Mouse (Mus musculus) right cerebral cortex, postnatal 4 days (tissue): Measurements from ENCODE around the gene Trim9.

ENCODE experiments used
- DNase-seq: peaks from one replicate; pipeline ENCODE4 v3.0.0-alpha.2; 2022

Trim9 gene

DNA sequence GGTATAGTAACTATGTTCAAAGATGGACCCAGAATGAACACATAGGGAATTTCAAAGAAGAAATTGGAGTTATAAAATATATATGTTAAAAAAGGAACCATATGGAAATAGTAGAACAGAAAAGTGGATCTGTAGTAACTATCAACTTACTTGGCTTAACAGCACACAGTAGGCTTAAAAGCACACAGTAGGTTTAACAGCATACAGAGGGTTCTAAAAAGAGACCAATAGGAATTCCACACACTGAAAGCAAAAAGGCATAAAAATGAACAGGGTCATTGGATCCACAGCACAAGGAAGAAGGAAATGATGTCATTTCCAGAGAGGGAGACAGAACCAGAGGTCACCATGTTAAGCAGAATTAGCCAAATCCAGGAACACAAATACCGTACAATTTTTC is 24.6 kb downstream of the Trim9 start:
- no peak for DNase-seq

DNA sequence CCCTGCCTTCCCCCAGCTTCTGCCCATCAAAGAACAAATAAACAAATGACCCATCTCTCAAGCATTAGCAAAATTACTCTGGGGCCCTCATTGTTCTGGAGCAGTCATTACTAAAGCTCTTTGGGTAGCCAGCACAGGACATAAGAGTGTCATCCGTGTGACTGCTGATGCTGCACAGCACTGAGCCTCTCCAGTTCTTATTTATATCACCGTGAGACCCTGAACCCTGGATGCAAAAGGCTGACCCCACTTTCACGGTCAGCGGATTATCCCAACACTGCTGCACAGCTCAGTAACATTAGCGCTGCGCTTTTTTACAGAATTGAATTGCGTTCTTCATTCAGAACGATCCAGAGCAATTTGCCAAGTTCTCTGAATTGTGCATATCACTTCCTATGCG is 31.3 kb downstream of the Trim9 start:
- DNase-seq: no peak

DNA sequence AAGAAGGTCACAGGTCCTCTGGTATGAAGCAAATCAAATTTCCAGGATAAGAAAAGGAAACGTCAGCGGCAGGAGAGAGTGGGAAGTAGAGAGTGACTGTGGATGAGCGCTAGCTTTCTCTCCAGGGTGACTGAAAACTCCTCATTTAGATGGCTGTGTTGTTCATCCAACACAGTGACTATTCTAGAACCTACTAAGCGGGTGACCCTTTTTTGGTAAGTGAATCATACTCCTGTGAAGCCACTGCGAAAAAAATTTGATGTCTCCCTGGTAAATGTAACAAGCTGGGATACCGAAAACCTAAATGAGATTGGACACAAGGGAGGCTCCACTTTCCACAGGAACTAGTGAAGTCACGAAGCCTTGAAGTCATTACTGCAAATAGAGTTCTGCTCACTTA is 39.5 kb downstream of the Trim9 start:
- DNase-seq: no peak

DNA sequence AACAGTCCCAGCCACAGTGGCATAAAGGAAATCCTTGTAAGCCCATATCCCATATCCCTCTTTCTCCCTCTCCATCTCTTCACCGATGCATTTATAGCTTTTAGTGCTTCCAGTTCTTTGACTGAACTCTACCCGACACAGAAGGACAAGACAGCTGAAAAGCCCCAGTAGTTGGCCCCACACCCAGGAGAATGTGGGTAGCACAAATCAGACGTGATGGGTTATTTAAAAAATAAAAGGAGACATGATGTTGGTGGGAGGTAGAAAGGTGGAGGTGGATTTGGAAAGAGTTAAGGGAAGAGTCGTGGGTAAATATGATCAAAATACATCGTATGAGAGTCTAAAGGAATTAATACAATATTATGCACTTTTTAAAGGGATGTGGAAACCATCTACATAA is 40.4 kb downstream of the Trim9 start:
- DNase-seq: no peak

DNA sequence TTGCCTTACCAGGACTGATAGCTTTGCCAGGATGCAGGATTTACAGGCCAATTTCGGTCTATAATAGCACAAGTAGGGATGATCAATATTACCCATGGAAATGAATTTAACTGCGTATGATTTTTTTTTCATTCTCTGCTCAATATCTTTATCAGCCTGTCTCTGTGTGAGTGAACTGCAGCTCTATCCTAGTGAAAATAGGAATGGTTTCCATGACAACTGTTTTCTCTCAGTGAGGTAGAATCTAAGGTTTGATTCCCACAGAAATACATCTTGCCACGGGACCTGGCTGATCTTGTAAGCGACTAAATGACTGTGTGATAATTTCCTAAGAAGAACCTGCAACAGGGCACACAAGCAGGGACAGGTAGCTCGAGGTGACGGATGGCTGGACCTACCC is 43.4 kb downstream of the Trim9 start:
- no peak for DNase-seq

DNA sequence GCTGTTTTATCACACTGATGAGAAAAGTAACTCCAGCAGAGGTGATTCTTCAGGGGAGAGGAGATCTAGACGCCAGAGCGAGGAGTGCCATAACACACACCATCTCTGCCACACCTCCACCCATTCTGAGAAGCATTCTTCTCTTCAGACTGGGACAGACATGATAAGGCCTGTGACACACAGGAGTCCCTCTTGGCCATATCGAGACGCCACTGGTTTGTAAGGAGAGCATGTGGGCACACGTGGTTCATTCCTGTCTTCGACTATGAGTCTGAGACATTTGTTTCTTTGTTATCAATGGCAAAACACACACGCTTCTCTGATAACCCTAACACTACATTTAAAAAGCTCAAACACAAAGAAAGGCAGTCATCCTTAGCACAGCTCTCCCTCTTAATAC is 43.9 kb downstream of the Trim9 start:
- no peak for DNase-seq

DNA sequence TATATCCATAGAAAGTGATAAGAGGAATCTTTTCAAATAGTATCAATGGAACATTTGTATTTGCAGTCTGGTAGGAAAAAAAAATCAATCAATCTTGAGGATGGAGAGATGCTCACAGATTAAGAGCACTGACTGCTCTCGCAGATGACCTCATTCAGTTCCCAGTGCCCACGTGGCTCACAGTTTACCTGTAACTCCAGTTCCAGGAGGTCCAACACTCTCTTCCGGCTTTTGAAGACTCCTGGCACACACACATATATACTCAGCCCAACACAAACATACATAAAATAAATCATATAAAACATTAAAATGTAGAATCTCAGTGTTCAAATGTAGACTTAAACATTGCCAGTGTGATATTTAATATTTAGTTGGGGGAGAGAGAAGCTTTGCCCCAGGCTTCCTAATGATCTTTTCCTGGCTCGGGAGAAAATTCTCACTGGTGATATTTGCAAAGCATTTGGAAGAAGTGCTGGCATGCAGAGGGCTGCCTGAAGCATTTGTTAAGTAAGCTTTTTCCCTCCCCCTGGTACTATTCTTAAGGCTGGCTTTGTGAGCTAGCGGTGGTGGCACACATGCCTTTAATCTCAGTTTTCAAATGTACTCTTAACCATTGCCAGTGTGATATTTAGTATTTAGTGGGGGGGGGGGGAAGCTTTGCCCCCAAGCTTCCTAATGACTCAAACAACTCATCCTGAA is 45.2 kb downstream of the Trim9 start:
- no peak for DNase-seq

DNA sequence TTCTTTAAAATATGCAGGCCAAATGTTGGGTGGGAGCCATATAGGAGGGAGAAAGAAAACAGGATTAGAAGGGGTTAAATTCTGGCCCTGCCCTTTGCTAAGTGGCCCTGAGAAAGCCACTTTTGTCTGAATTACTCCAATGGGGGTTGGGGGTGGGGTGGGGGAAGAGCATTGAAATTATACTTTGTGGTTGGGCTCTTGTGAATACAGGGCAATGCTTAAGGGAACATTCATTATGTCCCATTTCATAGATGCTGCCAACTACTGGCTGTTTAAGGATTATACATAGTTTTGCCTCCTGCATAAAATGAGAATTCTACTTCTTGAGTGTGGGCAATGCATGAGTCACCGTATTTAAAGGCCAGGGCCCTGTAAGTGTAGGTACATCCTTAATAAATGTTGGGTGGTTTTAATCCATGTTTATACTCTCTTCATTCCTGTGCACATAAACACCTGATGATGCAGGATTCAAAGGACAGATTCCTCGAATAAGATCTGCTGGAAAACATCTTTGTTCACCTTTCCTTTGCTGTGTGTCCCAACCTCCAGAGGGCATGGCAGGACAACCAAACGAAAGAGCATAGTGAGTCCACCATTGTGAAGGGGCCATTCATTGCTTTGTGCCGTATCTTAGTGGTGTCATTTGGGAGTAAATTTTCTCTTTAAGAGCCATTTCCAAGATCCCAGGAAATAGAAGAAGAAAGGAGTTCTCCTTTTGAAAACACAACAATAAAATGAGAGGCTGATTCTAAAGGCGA is 53.3 kb downstream of the Trim9 start:
- no peak for DNase-seq

DNA sequence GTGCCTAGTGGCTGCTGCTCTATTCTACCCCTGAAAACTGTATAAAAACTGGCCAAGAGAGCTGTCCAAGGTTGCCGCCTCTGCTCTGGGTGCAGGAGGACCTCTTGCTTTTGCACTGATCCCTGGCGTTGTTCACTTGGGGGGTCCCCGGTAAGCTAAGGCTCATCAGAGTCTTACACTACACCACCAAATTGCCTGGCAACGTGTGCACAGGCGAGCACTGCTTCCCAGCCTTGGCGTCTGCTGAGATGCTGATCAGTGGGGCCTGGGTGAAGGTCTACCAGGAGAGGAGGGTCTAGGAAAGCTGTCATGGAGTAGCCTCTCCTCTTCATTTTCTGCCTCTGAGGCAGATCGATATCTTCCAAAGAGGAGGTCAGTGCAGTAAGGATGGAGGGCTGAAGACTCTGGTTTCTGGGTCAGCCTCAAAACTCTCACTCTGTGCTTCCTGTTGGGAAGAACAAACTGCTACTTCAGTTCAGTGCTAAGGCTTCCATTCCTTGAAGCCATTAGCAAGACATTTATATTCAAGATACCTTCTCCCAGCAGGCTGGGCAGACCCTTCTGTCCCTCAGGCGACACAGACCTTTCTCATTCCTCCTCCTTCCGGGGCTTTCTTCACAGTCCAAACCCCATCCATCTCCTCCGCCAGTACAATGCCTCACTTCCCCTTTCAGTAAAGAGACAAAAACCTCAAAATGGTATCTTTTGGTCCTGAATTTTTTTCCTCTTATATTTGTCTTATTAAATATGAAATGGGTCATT is 54.1 kb downstream of the Trim9 start:
- DNase-seq: no peak

DNA sequence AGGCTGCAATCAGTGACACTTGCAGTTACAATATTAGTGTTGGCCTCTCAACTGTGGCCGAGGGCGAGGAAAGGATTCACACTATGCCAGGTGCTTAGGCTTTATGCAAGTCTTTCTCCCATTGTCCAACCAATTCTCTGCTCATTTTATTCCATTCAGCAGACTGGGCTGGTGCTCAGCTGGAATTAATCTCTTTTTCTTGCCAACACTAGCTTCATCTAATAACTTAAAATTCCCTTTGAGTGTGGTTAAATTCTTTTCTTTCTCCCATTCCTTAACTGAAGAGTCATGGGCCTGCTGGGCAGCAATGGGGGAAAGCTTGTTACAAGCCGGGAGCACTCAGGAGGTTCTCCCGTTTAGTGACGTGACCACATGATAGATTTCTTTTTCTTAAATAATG is 61.9 kb downstream of the Trim9 start:
- no peak for DNase-seq

DNA sequence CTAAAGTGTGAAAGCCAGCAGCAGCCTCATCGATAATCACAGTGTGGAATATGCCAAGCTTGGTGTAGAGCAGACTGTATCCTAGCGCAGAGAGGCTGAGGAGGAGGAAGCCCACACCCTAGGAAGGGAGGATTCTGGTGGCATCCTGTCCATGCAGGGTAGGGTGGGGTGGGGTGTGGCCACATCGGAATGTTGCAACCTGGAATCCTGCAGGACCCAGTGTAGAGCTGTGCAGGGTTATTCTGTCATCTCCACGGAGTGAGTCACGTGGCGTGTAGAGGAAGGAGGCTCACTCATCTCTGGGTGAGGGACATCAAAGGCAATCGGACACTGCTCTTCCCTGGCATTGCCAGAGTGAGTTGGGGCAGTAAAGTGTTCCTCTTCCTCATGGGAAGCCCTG is 62.4 kb downstream of the Trim9 start:
- DNase-seq: no peak

DNA sequence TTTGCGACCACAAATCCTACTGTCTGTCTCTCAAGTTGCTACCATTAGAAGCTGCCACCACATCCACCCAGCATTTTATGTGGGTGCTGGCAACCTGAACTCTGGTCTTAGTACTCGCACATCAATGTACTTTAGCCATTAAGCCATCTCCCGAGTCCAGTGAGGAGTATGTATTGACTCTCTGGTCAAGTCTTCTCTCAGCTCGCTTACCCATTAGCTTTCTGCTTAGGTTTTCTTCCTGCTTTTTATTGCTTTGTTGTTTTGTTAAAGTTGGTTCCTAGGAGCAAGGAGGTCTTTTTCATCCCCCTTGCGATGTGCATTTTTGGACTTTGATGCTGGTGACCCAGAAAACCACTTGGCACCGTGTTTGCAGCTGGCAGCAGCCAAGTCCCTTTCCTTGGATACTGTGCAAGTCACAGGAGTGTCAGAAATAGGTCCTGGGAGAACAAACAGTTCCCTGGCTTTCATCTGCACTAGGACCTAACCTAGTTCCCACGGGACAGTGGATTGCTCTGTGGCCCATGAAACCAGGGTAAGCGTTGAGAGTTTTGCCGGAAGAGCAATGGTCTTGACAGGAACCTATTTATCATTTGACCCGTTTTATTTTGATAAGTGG is 64.2 kb downstream of the Trim9 start:
- peak; percentile 42 for DNase-seq

DNA sequence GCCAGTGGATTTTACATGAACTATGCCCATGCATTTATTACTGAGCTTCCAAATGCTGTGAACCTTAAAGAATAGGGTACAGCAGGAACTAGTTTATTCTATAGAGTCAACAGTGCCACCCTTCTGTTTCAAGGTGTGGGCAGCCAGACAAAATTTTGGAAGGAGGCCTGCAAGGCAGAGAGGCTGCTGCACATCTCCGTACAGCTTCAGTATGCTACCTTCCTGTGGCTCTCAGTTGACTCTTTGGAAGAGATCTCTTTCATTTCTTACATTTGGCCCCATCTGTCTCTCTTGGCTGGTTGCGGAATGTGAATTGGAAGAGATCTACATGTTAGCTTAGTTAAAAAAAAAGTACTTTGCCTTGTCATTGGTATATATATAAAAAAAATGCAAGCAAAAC is 66.5 kb downstream of the Trim9 start:
- DNase-seq: no peak

DNA sequence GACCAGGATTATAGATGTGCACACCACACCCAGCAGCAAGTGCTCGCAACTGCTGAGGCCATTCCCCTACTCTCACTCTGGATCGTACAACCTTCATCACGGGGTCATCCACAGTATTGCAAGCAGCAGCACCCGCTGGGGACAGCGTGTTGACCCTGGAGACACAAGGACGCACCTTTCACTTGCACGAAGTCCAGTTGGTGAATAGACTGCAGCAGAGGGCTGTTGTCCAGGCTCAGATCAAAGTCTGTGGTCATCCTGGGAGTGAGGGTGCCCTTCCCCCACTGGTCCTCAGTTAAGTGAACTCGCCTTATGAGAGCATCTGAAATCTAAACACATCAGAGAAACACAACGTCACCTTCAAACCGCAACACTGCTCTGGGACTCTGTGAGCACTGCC is 67.0 kb downstream of the Trim9 start:
- no peak for DNase-seq

DNA sequence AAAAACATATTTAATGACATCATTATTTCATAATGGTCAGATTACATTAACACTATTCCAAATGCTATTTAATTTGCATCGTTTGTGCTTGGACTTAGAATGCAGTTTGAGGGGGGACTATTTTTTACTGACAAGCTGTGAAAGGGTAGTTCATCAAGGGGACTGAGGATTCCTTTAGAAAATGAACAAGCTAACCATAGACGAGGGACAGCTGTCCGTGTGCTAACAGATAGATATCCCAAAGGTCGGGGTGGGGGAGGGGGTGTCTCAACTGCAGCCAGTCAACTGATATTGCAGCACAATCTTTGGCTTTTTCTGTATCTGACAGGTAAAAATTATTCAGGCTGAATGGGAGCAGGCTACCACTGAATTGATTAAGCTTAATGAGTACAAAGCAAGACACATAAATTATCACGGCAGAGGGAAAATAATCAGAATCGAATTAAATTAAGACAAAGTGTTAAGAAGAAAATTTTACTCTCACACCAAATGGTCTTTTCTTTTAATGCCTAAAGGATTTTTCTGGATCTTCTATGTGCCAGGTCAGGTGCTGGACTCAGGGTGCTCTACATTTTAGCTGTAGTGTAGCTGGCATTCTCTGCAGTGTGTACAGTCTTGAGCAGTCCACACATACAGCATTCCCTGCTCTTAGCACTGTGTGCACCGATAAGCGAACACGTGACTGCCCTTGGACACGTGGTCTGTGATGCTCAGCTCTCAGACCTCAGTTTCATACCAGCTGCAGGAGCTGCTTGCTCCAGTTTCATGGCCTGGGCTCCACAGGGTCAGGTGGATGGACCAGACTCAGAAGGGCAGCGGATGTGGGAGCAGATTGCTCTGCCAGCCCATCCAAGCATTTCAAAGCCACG is 70.1 kb downstream of the Trim9 start:
- DNase-seq: no peak

DNA sequence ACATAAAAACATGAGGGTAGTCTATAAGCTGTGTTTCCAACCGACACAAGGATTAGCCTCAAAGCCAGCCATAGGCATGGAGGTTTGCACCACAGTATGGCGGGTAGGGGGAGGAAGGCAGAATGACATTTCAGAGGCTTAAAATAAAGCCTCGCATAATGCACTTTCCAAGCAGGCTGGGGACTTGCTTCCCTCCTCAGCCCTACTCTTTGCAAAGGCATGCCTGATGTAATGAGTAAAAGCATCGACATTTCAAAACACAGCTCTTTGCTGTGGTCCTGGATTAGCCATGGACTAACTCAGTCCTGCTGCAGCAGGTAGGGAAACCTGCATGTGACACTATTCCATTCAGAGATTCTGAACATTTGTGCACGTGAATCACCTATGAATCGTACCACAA is 77.7 kb downstream of the Trim9 start:
- no peak for DNase-seq

DNA sequence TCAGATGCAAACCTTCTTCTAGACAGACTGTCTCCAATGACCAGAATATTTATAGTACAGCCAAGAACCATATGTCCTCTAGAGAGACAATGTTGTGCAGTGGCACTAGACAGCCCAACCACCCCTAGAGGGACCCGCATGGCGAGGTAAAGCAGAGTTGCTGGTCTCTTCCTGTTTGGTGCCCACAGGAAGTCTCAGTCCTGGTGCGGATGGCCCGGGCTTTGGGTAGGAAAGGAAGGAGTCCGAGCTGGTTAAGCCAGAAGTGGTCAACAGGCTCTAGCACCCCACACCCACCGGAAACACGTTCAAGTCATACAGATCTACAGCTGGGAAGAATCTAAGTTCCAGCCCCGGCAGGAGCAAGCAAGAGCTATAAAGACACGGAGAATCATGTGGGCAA is 80.1 kb downstream of the Trim9 start:
- no peak for DNase-seq

DNA sequence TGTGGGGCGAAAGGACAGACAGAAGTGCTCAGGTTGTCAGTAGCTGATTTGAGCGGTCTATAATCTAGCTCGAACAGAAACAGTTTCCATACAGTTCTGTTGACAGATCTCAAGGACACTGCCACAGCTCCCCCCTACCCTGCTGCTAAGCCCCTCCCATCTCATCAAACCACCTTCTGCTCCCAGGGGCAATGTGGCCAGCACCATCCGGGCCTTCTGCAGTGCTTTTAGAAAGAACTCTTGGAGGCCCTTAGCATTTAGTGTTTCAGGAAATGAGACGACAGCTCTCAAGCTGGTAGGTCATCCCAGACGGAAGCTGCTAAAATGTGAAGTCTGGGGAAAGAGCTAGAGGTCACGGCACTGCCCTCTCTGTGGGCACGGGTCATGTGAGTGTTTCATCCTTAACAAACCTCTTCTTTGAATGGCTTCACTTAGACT is 80.9 kb downstream of the Trim9 start:
- no peak for DNase-seq

DNA sequence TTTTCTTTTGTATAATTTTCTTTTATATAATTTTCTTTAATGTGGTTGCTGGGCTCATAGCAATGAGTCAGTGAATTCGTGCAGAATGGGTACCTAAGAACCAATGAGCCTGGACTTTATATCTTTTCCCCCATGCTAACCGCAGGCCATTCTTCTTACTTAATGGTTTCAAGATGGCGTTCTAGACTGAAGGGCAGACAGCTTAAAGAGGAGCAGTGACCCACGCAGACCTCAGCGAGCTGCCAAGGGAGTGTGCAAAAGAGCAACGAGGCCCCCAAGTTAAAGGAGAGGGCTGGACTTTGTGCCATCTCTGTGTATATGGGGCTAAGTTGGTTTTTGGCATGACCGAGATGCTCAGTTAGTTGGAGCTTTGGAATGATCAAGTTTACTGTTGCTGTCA is 83.7 kb downstream of the Trim9 start:
- no peak for DNase-seq

DNA sequence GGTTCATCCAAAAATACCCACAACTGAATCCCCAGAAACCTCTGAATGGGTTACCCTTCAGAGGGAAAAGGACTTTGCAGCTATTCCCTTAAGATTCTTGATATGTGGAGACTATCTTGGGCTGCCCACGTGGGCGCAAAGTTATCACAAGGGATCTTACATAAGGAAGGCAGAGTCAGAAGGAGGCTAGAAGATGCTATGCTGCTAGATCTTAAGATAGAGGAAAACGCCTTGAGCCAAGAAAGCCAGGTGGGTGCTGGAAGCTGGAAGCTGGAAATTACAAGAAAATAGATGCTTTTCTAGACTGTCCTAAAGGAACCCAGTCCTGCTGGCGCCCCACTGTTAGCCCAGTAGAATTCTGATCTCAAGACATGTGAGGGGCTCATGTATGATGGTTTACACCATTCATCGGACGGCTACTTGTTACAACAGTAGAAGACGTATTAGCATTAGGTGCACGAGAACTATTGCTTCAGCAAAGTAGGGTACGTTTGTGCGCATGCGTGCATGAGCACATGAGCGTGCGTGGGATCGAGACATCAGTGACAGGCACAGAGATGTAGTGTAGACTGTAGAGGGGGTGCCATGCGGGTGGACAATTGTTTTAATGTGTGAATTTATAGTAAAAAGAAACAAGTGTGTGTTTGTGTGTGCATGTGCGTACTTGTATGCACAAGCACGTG is 85.0 kb downstream of the Trim9 start:
- DNase-seq: no peak

DNA sequence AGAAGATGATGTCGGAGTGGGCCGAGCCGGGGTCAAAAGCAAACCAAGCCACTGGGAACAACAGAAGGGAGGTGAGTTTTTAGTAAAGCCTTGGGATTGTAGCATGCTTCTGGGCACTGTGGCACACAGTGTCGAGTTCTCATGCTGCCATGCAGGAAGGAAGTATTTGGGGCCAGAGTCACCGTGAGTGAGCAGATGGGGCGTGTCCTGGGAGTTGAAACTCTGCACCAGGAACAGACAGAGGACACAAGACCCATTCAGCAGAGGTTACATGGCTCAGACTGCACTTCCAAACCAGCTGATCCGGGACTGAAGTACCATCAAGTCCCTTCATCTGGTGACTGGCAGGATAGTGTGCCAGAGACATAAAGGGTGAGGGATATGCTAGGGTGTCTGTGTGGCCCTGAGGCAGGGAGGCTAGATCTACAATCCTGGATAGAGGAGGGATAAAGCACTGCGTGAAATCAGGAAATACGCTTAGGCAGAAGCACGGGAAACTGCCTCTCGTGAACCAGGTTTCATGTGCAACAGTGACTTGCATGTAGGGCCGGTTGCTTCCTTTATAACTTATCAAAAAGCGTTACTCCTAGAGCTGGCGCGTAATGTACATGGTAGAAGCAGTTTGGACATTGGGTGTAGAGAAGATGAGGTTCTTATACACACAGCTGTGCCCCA is 96.1 kb downstream of the Trim9 start:
- DNase-seq: no peak
